10 mouse cellular contexts compared by ENCODE assay signal in the genomic region with DNA sequence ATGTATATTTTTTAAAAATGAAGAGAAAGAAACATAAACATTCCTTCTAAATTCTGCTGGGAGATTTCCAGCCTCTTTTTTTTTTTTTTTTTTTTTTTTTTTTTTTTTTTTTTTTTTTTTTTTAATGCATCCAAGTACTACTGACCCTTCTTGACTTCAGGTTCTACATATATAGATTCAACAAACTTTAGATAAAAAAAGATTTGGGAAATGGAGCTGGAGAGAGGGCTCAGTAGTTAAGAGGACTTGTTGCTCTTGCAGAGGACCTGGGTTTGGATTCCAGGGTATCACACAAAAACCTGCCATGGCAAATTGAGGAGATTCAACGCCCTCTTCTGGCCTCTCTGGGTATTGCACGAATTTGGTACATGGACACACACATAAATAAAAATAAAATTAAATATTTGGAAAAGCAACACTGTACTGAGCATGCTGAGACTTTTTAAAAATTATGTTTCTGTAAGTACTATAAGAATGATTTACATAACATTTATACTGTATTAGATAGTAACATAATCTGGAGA. TPM values are rescaled to one million over a fixed set of nuclear protein-coding genes. Genes with fewer than 3 reads are reported as not detected.
DNase-seq lines count a peak whose midpoint lies in the region; ATAC-seq and TF ChIP-seq lines count a peak whose summit lies in the region.
"Had no signal": no experiment of that assay in that cellular context is flagged by ENCODE, and none has a peak within 500 bp of the region (broad histone marks: within the 10 kb centered on the region; RNA-seq: fewer than 3 reads in every experiment).

No protein-coding gene starts in this region.

- no peak overlapping the region for H3K9ac ChIP-seq in lung, embryonic 14.5 days

- no peaks in the 10 kb centered on the region for H3K4me1 ChIP-seq in lung, embryonic 14.5 days (ENCODE audit: insufficient read depth)

- peak; percentile 6 to 36 for DNase-seq in cerebellum, postnatal 14 days
- DNase-seq in cerebellum, adult 9-10 months: no peak
- peak; percentile 19 for DNase-seq in lung, embryonic 14.5 days
- DNase-seq in lung, postnatal 14 days: no peak
- DNase-seq in adrenal gland, postnatal 10 days: peak; percentile 45
- peak; percentile 55 for DNase-seq in mesoderm, embryonic 11.5 days (ENCODE audit: low read depth, low spot score)
- DNase-seq in frontal cortex, postnatal 14 days (ENCODE audit: low spot score in 2 of 2): no peak
- DNase-seq in layer of hippocampus, adult 9-10 months (ENCODE audit: low spot score): no peak

- no peaks in the 10 kb centered on the region for H3K27me3 ChIP-seq in lung, embryonic 14.5 days (ENCODE audit: insufficient read depth, low read length)

- no peak overlapping the region for H3K27ac ChIP-seq in lung, embryonic 14.5 days (ENCODE audit: low read depth)
- H3K27ac ChIP-seq: macrophage had no signal

- H3K36me3 ChIP-seq in lung, embryonic 14.5 days (ENCODE audit: insufficient read depth): no peaks in the 10 kb centered on the region

- no peaks in the 10 kb centered on the region for H3K9me3 ChIP-seq in lung, embryonic 14.5 days (ENCODE audit: low read depth, low read length)

- ATAC-seq in lung, embryonic 14.5 days (ENCODE audit: insufficient read depth): no peak

- H3K4me2 ChIP-seq in lung, embryonic 14.5 days: no peak overlapping the region

- peak; percentile 39 for TF ChIP-seq CTCF in lung, embryonic 14.5 days (IDR thresholded peaks at IDR 0.05; ENCODE audit: low read depth)

- no peak overlapping the region for H3K4me3 ChIP-seq in lung, embryonic 14.5 days (ENCODE audit: low read depth, low read length)

- 10% methylated on average over 2 of the region's 2 CpGs for WGBS in lung, embryonic 14.5 days

RNA-seq across cellular contexts. Expression of gene Stfa3, which starts 14.8 kb away (rescaled TPM):
- 1.5 TPM in 1 of 2 replicates, not detected in the other for polyA plus RNA-seq in lung, embryonic 14.5 days (2014; fragmentation: Nextera tagmentation; extraction: Ambion mirVana)
- 10 to 100 TPM in 1 of 2 experiments, 1 to 10 TPM in 1; 9.2 to 10.6 TPM for total RNA-seq in adrenal gland, postnatal 10 days (2021)
- total RNA-seq: heart, adult 18-20 months had no signal
- polyA plus RNA-seq: macrophage had no signal

Comparison
In these comparisons a context has a peak if more than half of its experiments do, and no peak if none do; other contexts are left out.
1. DNase-seq: peak in cerebellum, postnatal 14 days (2 of 2), lung, embryonic 14.5 days (single experiment), adrenal gland, postnatal 10 days (single experiment) and mesoderm, embryonic 11.5 days (single experiment); none in cerebellum, adult 9-10 months (single experiment), lung, postnatal 14 days (single experiment), frontal cortex, postnatal 14 days (0 of 2) and layer of hippocampus, adult 9-10 months (single experiment).